Mouse (Mus musculus): ENCODE data around the gene Caprin1. TPM values are rescaled to one million over a fixed set of nuclear protein-coding genes. Genes with fewer than 3 reads are reported as not detected.
A peak's percentile ranks its signal among the peaks of the same experiment; 100 is the strongest.

Gene Caprin1
- polyA plus RNA-seq, 1 experiment from 2014 or later, result 202 TPM

- H3K36me3 ChIP-seq, result peaks cover 27% of the 10 kb centered on the region
- peak; percentile 39 for ATAC-seq (ENCODE audit: extremely low read depth, insufficient number of reproducible peaks, low FRiP score, low TSS enrichment)
- 0% methylated on average over 42 of the region's 42 CpGs for WGBS
Measured at GRCm38 (mm10) chr2:103796211-103796860, 1.1 kb downstream of the Caprin1 start.

GRCm38 (mm10) chr2:103795843-103796210 is 1.6 kb downstream of the Caprin1 start:
- Histone ChIP-seq H3K9me3 (no peaks in the 10 kb centered on the region), H3K36me3 (peaks cover 32% of the 10 kb centered on the region), H3K4me2 (peak overlapping the region; percentile 84), H3K27ac (replicated peaks) (peak overlapping the region; percentile 100), H3K9ac (peak overlapping the region; percentile 100), H3K27me3 (replicated peaks) (no peaks in the 10 kb centered on the region), H3K4me1 (peaks cover 35% of the 10 kb centered on the region), H3K4me3 (peak overlapping the region; percentile 94)
- WGBS, result under 1% methylated on average over 11 of the region's 11 CpGs
- ATAC-seq (ENCODE audit: extremely low read depth, insufficient number of reproducible peaks, low FRiP score, low TSS enrichment), result peak; percentile 57; the same call in 1 of the 2 replicates

More at GRCm38 (mm10) chr2:103796211-103796860, 1.1 kb downstream of the Caprin1 start:
- peak overlapping the region; percentile 100 for H3K9ac ChIP-seq
- H3K9me3 ChIP-seq, result no peaks in the 10 kb centered on the region
- H3K4me3 ChIP-seq, result peak overlapping the region; percentile 94
- peak overlapping the region; percentile 84 for H3K4me2 ChIP-seq
- H3K27me3 ChIP-seq (replicated peaks), result no peaks in the 10 kb centered on the region
- H3K27ac ChIP-seq (replicated peaks), result peak overlapping the region; percentile 100
- peaks cover 31% of the 10 kb centered on the region for H3K4me1 ChIP-seq

- no peak overlapping the region for H3K4me2 ChIP-seq
- H3K9ac ChIP-seq, result 0 out of 2 replicates have a peak overlapping the region, but pooled peaks have one; percentile 10
- H3K4me1 ChIP-seq, result peaks cover 41% of the 10 kb centered on the region
- H3K27ac ChIP-seq (replicated peaks), result no peak overlapping the region
- H3K9me3 ChIP-seq, result no peaks in the 10 kb centered on the region
- H3K27me3 ChIP-seq (replicated peaks), result no peaks in the 10 kb centered on the region
- H3K36me3 ChIP-seq, result peaks cover 63% of the 10 kb centered on the region
- ATAC-seq (ENCODE audit: extremely low read depth, insufficient number of reproducible peaks, low FRiP score, low TSS enrichment), result no peak
- 94% methylated on average over 1 of the region's 1 CpGs for WGBS
- H3K4me3 ChIP-seq, result no peak overlapping the region
Measured at GRCm38 (mm10) chr2:103792009-103792408, 5.4 kb downstream of the Caprin1 start.

GRCm38 (mm10) chr2:103785735-103786134 is 11.7 kb downstream of the Caprin1 start:
- H3K27me3 ChIP-seq (replicated peaks), result no peaks in the 10 kb centered on the region

GRCm38 (mm10) chr2:103784621-103785020 is 12.8 kb downstream of the Caprin1 start:
- Histone ChIP-seq H3K27me3 (replicated peaks) (no peaks in the 10 kb centered on the region), H3K4me2 (no peak overlapping the region), H3K9me3 (no peaks in the 10 kb centered on the region), H3K36me3 (peaks cover 71% of the 10 kb centered on the region), H3K4me3 (no peak overlapping the region), H3K4me1 (peaks cover 12% of the 10 kb centered on the region), H3K9ac (no peak overlapping the region), H3K27ac (replicated peaks) (no peak overlapping the region)
- WGBS, result 88% methylated on average over 4 of the region's 4 CpGs
- no peak for ATAC-seq (ENCODE audit: extremely low read depth, insufficient number of reproducible peaks, low FRiP score, low TSS enrichment)

More at GRCm38 (mm10) chr2:103785735-103786134, 11.7 kb downstream of the Caprin1 start:
- Histone ChIP-seq H3K36me3 (peaks cover 71% of the 10 kb centered on the region), H3K27ac (replicated peaks) (no peak overlapping the region), H3K9ac (no peak overlapping the region), H3K4me3 (no peak overlapping the region), H3K4me1 (peaks cover 14% of the 10 kb centered on the region), H3K4me2 (no peak overlapping the region), H3K9me3 (no peaks in the 10 kb centered on the region)
- 95% methylated on average over 1 of the region's 1 CpGs for WGBS
- no peak for ATAC-seq (ENCODE audit: extremely low read depth, insufficient number of reproducible peaks, low FRiP score, low TSS enrichment)

- 56% methylated on average over 1 of the region's 1 CpGs for WGBS
- Histone ChIP-seq H3K4me2 (peak overlapping the region; percentile 92; the same call in 1 of the 2 replicates), H3K9ac (no peak overlapping the region), H3K9me3 (no peaks in the 10 kb centered on the region), H3K4me3 (no peak overlapping the region), H3K27ac (replicated peaks) (no peak overlapping the region), H3K27me3 (replicated peaks) (no peaks in the 10 kb centered on the region), H3K4me1 (peaks cover 21% of the 10 kb centered on the region), H3K36me3 (peaks cover 32% of the 10 kb centered on the region)
- no peak for ATAC-seq (ENCODE audit: extremely low read depth, insufficient number of reproducible peaks, low FRiP score, low TSS enrichment)
Measured at GRCm38 (mm10) chr2:103762492-103762891, 35.0 kb downstream of the Caprin1 start.

GRCm38 (mm10) chr2:103761993-103762392 is 35.5 kb downstream of the Caprin1 start:
- WGBS, result 26% methylated on average over 4 of the region's 4 CpGs

GRCm38 (mm10) chr2:103760906-103761716 is 36.3 kb downstream of the Caprin1 start, which contains the start of gene Nat10:
Nat10 (minus strand) TSS chr2:103761270.
- ATAC-seq (ENCODE audit: extremely low read depth, insufficient number of reproducible peaks, low FRiP score, low TSS enrichment), result peak; percentile 93
- Histone ChIP-seq H3K4me1 (peaks cover 21% of the 10 kb centered on the region), H3K36me3 (peaks cover 34% of the 10 kb centered on the region), H3K4me3 (peak within 1 kb of the TSS; percentile 79), H3K27ac (replicated peaks) (peak within 1 kb of the TSS; percentile 76), H3K4me2 (peak within 1 kb of the TSS; percentile 92), H3K9ac (peak within 1 kb of the TSS; percentile 82), H3K9me3 (no peaks in the 10 kb centered on the region), H3K27me3 (replicated peaks) (no peaks in the 10 kb centered on the region)
- WGBS, result under 1% methylated on average over 47 of the region's 47 CpGs

More at GRCm38 (mm10) chr2:103761993-103762392, 35.5 kb downstream of the Caprin1 start:
- Histone ChIP-seq H3K9me3 (no peaks in the 10 kb centered on the region), H3K27ac (replicated peaks) (no peak overlapping the region), H3K4me2 (peak overlapping the region; percentile 92), H3K27me3 (replicated peaks) (no peaks in the 10 kb centered on the region), H3K4me3 (peak overlapping the region; percentile 79), H3K4me1 (peaks cover 21% of the 10 kb centered on the region), H3K9ac (no peak overlapping the region), H3K36me3 (peaks cover 35% of the 10 kb centered on the region)
- ATAC-seq (ENCODE audit: extremely low read depth, insufficient number of reproducible peaks, low FRiP score, low TSS enrichment), result no peak

GRCm38 (mm10) chr2:103760421-103760820 is 37.0 kb downstream of the Caprin1 start:
- Histone ChIP-seq H3K9me3 (no peaks in the 10 kb centered on the region), H3K4me3 (peak overlapping the region; percentile 79), H3K4me1 (peaks cover 21% of the 10 kb centered on the region), H3K36me3 (peaks cover 34% of the 10 kb centered on the region), H3K27ac (replicated peaks) (peak overlapping the region; percentile 76), H3K27me3 (replicated peaks) (no peaks in the 10 kb centered on the region), H3K4me2 (peak overlapping the region; percentile 92), H3K9ac (peak overlapping the region; percentile 82)
- WGBS, result under 1% methylated on average over 12 of the region's 12 CpGs
- no peak for ATAC-seq (ENCODE audit: extremely low read depth, insufficient number of reproducible peaks, low FRiP score, low TSS enrichment)

- Histone ChIP-seq H3K4me2 (no peak overlapping the region), H3K36me3 (peaks cover 61% of the 10 kb centered on the region), H3K9me3 (no peaks in the 10 kb centered on the region), H3K27ac (replicated peaks) (no peak overlapping the region), H3K4me3 (no peak overlapping the region), H3K9ac (no peak overlapping the region), H3K4me1 (peaks cover 10% of the 10 kb centered on the region; the same call in 1 of the 2 replicates), H3K27me3 (replicated peaks) (no peaks in the 10 kb centered on the region)
- 81% methylated on average over 9 of the region's 9 CpGs for WGBS
- ATAC-seq (ENCODE audit: extremely low read depth, insufficient number of reproducible peaks, low FRiP score, low TSS enrichment), result no peak
Measured at GRCm38 (mm10) chr2:103755458-103756085, 41.9 kb downstream of the Caprin1 start.

- Histone ChIP-seq H3K4me1 (peaks cover 2% of the 10 kb centered on the region; the same call in 1 of the 2 replicates), H3K27ac (replicated peaks) (no peak overlapping the region), H3K4me3 (no peak overlapping the region), H3K9ac (no peak overlapping the region), H3K4me2 (no peak overlapping the region), H3K27me3 (replicated peaks) (no peaks in the 10 kb centered on the region), H3K36me3 (peaks cover 71% of the 10 kb centered on the region), H3K9me3 (no peaks in the 10 kb centered on the region)
- 74% methylated on average over 3 of the region's 3 CpGs for whole genome bisulfite sequencing
- ATAC-seq (ENCODE audit: extremely low read depth, insufficient number of reproducible peaks, low FRiP score, low TSS enrichment), result no peak
Measured at GRCm38 (mm10) chr2:103754614-103755013, 42.8 kb downstream of the Caprin1 start.
